Mouse (Mus musculus): ENCODE measurements around the gene Garnl3. TPM values are rescaled to one million over a fixed set of nuclear protein-coding genes. Genes with fewer than 3 reads are reported as not detected.

Gene Garnl3
- total and polyA plus RNA-seq, 3 experiments, result 2.3 to 3.8 (median 3.6) TPM

DNA sequence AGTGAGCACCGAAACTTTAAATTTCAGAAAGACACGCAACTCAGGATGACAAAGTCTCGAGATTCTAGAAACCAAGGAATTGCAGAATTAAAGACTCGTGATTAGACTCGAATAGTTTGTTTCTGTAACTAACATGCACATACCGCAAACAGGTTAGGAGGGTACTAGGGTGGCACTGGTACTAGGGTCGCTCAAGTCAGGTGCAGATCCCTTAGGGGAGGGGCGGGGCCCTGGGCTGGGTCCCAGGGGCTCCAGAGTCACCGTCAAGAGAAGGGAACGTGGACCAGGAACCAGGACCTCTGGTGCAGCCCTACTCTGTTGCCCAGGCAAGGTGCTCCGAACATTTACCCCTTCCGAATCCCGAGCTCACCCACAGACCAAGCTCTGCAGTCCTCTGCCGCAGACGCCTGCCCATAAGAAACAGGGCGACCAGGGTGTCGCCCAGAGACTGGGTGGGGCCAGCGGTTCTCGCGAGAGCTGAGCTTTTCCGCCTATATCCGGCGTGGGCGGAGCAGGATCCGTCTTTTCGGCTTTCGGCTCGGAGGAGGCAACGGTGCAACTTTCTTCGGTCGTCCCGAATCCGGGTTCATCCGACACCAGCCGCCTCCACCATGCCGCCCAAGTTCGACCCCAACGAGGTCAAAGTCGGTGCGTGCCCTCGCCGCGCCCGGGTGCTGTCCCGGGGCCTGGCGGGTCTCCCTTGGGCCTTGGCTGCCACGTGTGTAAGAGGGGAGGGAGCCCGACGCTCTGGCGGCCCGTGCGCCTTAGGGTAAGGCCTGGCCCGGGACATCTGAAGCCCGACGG is 170.1 kb downstream of the Garnl3 start, which contains the start of the genes Rpl12 and Lrsam1:
TSS of gene Rpl12 (plus strand) at position 368 of the 804 bp plus-strand sequence.
TSS of gene Lrsam1 (minus strand) at position 423 of the 804 bp plus-strand sequence.
- H3K79me2 ChIP-seq (replicated peaks; ENCODE audit: control insufficient read depth, insufficient read depth, low read length), result no peaks in the 10 kb centered on the region
- intact Hi-C loops (cut with DNase I), result no loop called here
- no peaks in the 10 kb centered on the region for H3K27me3 ChIP-seq (ENCODE audit: control insufficient read depth, insufficient read depth, low read length)
- H3K27ac ChIP-seq, result peak within 1 kb of the TSS; percentile 75
- peak within 1 kb of the TSS; percentile 75 for H3K4me3 ChIP-seq
- H3K4me1 ChIP-seq (ENCODE audit: control insufficient read depth, insufficient read depth, low read length), result peaks cover 5% of the 10 kb centered on the region
- H3K9ac ChIP-seq (ENCODE audit: low read depth, low read length), result peak within 1 kb of the TSS; percentile 71
- no peaks in the 10 kb centered on the region for H3K36me3 ChIP-seq (ENCODE audit: control insufficient read depth, insufficient read depth, low read length)
- 2% methylated on average over 55 of the region's 55 CpGs for WGBS
- DNase-seq, result peak; percentile 95 to 97
- TF ChIP-seq EP300 (IDR thresholded peaks at IDR 0.05; ENCODE audit: insufficient read depth, low read depth, low read length) (peak; percentile 64; the same call in 1 of the 2 replicates), CTCF (IDR thresholded peaks at IDR 0.05) (no peak), POLR2A (IDR thresholded peaks at IDR 0.05; ENCODE audit: insufficient read depth, low read depth, low read length) (peak; percentile 93)

- no peak overlapping the region for H3K9ac ChIP-seq (ENCODE audit: low read depth, low read length)
Observed at GRCm38 (mm10) chr2:32960273-32960672, 171.2 kb downstream of the Garnl3 start.

GRCm38 (mm10) chr2:32957344-32957743 is 174.1 kb downstream of the Garnl3 start:
- no peaks in the 10 kb centered on the region for H3K79me2 ChIP-seq (replicated peaks; ENCODE audit: control insufficient read depth, insufficient read depth, low read length)
- H3K9ac ChIP-seq (ENCODE audit: low read depth, low read length), result no peak overlapping the region
- H3K4me1 ChIP-seq (ENCODE audit: control insufficient read depth, insufficient read depth, low read length), result peaks cover 5% of the 10 kb centered on the region
- no peak for DNase-seq
- H3K27me3 ChIP-seq (ENCODE audit: control insufficient read depth, insufficient read depth, low read length), result no peaks in the 10 kb centered on the region
- no peak overlapping the region for H3K27ac ChIP-seq
- H3K36me3 ChIP-seq (ENCODE audit: control insufficient read depth, insufficient read depth, low read length), result no peaks in the 10 kb centered on the region
- 57% methylated on average over 8 of the region's 8 CpGs for WGBS
- intact Hi-C loops (cut with DNase I), result no loop called here
- TF ChIP-seq CTCF (IDR thresholded peaks at IDR 0.05) (peak; percentile 22; the same call in 1 of the 2 replicates), POLR2A (IDR thresholded peaks at IDR 0.05; ENCODE audit: insufficient read depth, low read depth, low read length) (no peak)
- H3K4me3 ChIP-seq, result no peak overlapping the region

More at GRCm38 (mm10) chr2:32960273-32960672, 171.2 kb downstream of the Garnl3 start:
- TF ChIP-seq CTCF (IDR thresholded peaks at IDR 0.05) (no peak), EP300 (IDR thresholded peaks at IDR 0.05; ENCODE audit: insufficient read depth, low read depth, low read length) (no peak), POLR2A (IDR thresholded peaks at IDR 0.05; ENCODE audit: insufficient read depth, low read depth, low read length) (no peak)
- Histone ChIP-seq H3K27ac (no peak overlapping the region), H3K4me3 (no peak overlapping the region), H3K36me3 (ENCODE audit: control insufficient read depth, insufficient read depth, low read length) (no peaks in the 10 kb centered on the region), H3K27me3 (ENCODE audit: control insufficient read depth, insufficient read depth, low read length) (no peaks in the 10 kb centered on the region), H3K4me1 (ENCODE audit: control insufficient read depth, insufficient read depth, low read length) (peaks cover 5% of the 10 kb centered on the region), H3K79me2 (replicated peaks; ENCODE audit: control insufficient read depth, insufficient read depth, low read length) (no peaks in the 10 kb centered on the region)
- WGBS, result 75% methylated on average over 4 of the region's 4 CpGs
- intact Hi-C loops (cut with DNase I), result no loop called here
- no peak for DNase-seq

DNA sequence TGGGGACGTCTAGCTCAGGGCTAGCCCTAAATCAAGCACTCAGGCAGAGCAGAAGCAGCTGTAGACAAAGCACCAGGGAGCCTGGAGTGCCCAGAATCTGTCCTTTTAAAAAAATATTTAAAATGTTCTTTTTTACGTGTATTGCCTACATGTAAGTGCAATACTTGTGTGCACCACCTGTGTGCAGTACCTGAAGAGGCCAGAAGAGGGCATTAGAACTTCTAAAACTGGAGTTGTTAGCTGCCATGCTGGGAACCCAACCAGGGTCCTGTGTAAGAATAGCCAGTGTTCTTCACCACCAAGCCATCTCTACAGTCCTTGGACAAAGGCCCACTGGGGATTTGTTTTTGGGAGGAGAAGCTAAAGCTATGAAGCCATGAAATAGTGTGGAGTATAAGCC is 176.9 kb downstream of the Garnl3 start:
- H3K27ac ChIP-seq, result no peak overlapping the region
- H3K36me3 ChIP-seq (ENCODE audit: control insufficient read depth, insufficient read depth, low read length), result no peaks in the 10 kb centered on the region
- H3K27me3 ChIP-seq (ENCODE audit: control insufficient read depth, insufficient read depth, low read length), result no peaks in the 10 kb centered on the region
- H3K4me3 ChIP-seq, result no peak overlapping the region
- DNase-seq, result no peak
- no peak overlapping the region for H3K9ac ChIP-seq (ENCODE audit: low read depth, low read length)
- WGBS, result 96% methylated on average over 2 of the region's 2 CpGs
- H3K4me1 ChIP-seq (ENCODE audit: control insufficient read depth, insufficient read depth, low read length), result no peaks in the 10 kb centered on the region
- intact Hi-C loops (cut with DNase I), result no loop called here
- TF ChIP-seq CTCF (IDR thresholded peaks at IDR 0.05) (peak; percentile 54), POLR2A (IDR thresholded peaks at IDR 0.05; ENCODE audit: insufficient read depth, low read depth, low read length) (no peak)
- no peaks in the 10 kb centered on the region for H3K79me2 ChIP-seq (replicated peaks; ENCODE audit: control insufficient read depth, insufficient read depth, low read length)

DNA sequence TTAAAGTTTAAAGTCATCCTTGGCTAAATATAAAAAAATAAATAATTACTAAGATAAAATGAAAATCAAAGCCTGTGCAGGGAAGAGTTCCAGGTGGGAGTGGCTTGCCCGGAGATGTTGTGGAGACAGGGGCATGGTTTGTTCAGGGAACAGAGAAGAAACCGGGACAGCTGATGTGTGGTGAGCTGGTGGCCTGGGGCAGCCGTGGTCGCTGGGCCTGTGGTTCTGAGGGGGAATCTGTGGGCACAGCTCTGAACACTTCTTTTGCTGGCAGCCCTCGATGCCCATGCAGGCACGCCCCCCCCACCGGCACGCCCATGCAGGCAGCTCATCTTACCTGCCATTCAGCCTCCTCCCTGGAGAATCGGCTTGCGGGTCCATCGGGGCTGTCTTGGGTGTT is 184.0 kb downstream of the Garnl3 start:
- 91% methylated on average over 11 of the region's 11 CpGs for WGBS
- TF ChIP-seq EP300 (IDR thresholded peaks at IDR 0.05; ENCODE audit: insufficient read depth, low read depth, low read length), result no peak
- TF ChIP-seq POLR2A (IDR thresholded peaks at IDR 0.05; ENCODE audit: insufficient read depth, low read depth, low read length), result no peak
- no peak for TF ChIP-seq CTCF (IDR thresholded peaks at IDR 0.05)

DNA sequence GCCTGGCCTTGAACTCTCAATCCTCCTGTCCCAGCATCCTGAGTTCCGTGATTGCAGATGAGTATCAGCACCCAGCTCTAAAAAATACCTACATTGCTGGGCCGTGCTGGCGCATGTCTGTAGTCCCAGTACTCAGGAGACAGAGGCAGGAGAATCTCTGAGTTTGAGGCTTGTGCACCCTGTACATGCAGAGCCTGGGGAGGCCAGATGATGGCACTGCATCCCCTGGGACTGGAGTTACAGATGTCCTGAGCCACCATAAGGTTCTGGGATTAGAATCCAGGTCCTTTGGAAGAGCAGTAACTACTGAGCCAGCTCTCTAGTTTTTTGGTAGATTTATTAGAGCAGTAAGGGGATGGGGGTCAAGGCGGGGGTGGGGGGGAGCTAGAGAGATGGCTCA is 191.0 kb downstream of the Garnl3 start:
- intact Hi-C loops (cut with DNase I), result no loop called here
- H3K36me3 ChIP-seq (ENCODE audit: control insufficient read depth, insufficient read depth, low read length), result no peaks in the 10 kb centered on the region
- WGBS, result 92% methylated on average over 4 of the region's 4 CpGs
- H3K4me3 ChIP-seq, result no peak overlapping the region
- 0 out of 2 replicates have a peak, but pooled peaks have one; percentile 1 for TF ChIP-seq CTCF (IDR thresholded peaks at IDR 0.05)
- no peak for TF ChIP-seq EP300 (IDR thresholded peaks at IDR 0.05; ENCODE audit: insufficient read depth, low read depth, low read length)
- no peak overlapping the region for H3K27ac ChIP-seq
- H3K27me3 ChIP-seq (ENCODE audit: control insufficient read depth, insufficient read depth, low read length), result no peaks in the 10 kb centered on the region
- no peak overlapping the region for H3K9ac ChIP-seq (ENCODE audit: low read depth, low read length)
- H3K79me2 ChIP-seq (replicated peaks; ENCODE audit: control insufficient read depth, insufficient read depth, low read length), result no peaks in the 10 kb centered on the region
- DNase-seq, result no peak
- no peaks in the 10 kb centered on the region for H3K4me1 ChIP-seq (ENCODE audit: control insufficient read depth, insufficient read depth, low read length)

More for the DNA sequence above, 184.0 kb downstream of the Garnl3 start:
- no peaks in the 10 kb centered on the region for H3K79me2 ChIP-seq (replicated peaks; ENCODE audit: control insufficient read depth, insufficient read depth, low read length)
- no peak for DNase-seq
- no peak overlapping the region for H3K9ac ChIP-seq (ENCODE audit: low read depth, low read length)
- H3K27ac ChIP-seq, result no peak overlapping the region
- H3K4me3 ChIP-seq, result no peak overlapping the region
- no peaks in the 10 kb centered on the region for H3K4me1 ChIP-seq (ENCODE audit: control insufficient read depth, insufficient read depth, low read length)
- H3K27me3 ChIP-seq (ENCODE audit: control insufficient read depth, insufficient read depth, low read length), result no peaks in the 10 kb centered on the region
- no peaks in the 10 kb centered on the region for H3K36me3 ChIP-seq (ENCODE audit: control insufficient read depth, insufficient read depth, low read length)
- intact Hi-C loops (cut with DNase I), result no loop called here
